Mouse (Mus musculus): Measurements from ENCODE around the gene 5730455P16Rik. TPM values are rescaled to one million over a fixed set of nuclear protein-coding genes. Genes with fewer than 3 reads are reported as not detected.

Gene 5730455P16Rik
- polyA plus RNA-seq, 1 experiment from 2014 or later: 19.8 TPM

DNA sequence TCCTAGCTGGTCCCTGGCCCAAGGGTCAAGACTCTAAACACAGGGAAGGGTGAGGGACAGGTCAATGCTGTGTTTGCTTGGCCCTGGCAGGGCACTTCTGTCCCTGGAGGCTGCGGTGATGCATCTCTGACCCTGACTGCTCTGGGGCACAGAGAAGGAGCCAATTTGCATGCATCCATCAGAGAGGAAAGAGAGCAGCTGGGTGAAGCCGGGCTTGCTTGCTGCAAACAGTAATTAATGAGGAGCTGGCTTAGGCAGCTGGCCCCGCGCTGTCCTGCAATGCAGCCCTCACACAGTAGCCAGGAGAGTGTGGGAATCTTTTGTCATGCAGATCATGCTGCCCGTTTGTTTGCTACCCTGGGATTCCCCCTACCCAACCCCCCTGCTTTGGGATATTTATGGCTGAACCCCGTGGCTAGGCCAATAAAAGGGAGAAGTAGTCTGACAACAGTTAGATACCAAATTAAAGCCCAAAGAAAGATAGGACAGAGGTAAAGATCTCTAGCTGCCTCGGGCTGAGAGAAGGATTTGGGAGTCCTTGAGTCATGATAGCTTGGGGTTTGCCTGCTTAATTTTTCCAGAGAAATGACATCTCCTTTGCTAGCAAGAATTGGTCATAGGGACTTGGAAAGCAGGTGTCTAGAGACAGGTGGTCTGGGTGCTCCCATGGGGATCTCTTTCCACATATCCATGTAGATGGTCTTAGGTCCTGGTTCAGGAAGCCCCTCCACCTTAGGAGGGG is 42.1 kb downstream of the 5730455P16Rik start:
- no peak overlapping the region for H3K4me3 ChIP-seq (ENCODE audit: control insufficient read depth in 1 of 2, insufficient read depth in 1 of 2, low read depth in 1 of 2, low read length in 2 of 2)
- H3K4me2 ChIP-seq (ENCODE audit: low read length): 0 out of 2 replicates have a peak overlapping the region, but pooled peaks have one; percentile 11
- no peaks in the 10 kb centered on the region; the same call in 1 of the 2 replicates for H3K27me3 ChIP-seq (ENCODE audit: control insufficient read depth, insufficient read depth, low read length)
- WGBS: 10% methylated on average over 7 of the region's 7 CpGs
- H3K9ac ChIP-seq (ENCODE audit: low read length): no peak overlapping the region
- H3K9me3 ChIP-seq (ENCODE audit: control insufficient read depth, low read length): no peaks in the 10 kb centered on the region
- H3K4me1 ChIP-seq (ENCODE audit: control insufficient read depth in 2 of 2, insufficient read depth in 2 of 2, low read length in 2 of 2): peaks cover 6 to 9% of the 10 kb centered on the region in 2 experiments; a peak in 2 of 4 replicates
- H3K36me3 ChIP-seq (ENCODE audit: control insufficient read depth, insufficient read depth, low read length): no peaks in the 10 kb centered on the region
- no peak for ATAC-seq (ENCODE audit: insufficient number of reproducible peaks, insufficient read depth, low FRiP score, low read depth)
- H3K27ac ChIP-seq (replicated peaks in 1 of 2; ENCODE audit: control insufficient read depth in 1 of 2, insufficient read depth in 1 of 2, low read depth in 2 of 2, low read length in 2 of 2): no peak overlapping the region

DNA sequence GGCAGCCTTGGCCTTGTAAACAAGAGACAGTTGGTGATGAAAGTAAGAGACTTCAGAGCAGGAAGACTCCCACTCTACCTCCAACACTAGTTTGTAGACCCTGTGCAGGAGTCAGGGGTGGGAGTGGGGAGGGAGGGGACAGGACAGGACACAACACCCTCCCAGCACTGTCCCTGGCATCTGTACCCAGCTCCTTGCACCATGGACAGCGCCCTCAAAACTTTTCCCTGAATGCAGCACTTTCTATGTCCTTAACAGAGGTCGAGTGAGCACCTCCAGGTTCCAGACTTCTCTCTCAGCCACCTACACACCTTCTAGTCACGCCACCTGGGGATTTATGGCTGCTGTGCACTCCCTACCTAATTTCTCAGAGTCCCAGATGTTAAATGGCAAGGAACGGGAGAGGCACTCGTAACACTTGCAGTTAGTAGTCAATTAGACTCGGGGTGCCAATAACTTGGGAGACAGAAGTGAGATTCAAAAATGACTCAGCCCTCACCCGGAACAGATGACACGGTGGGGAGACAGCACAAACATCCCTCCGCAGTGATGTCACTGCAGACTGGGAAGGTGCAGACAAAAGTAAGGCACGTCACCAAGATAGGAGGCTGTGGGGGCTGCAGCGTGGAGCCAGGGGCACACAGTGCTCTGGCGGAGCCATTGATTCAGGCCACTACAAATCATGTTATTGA is 45.0 kb downstream of the 5730455P16Rik start:
- Histone ChIP-seq H3K4me3 (ENCODE audit: control insufficient read depth in 1 of 2, insufficient read depth in 1 of 2, low read depth in 1 of 2, low read length in 2 of 2) (no peak overlapping the region), H3K9me3 (ENCODE audit: control insufficient read depth, low read length) (no peaks in the 10 kb centered on the region), H3K27ac (replicated peaks in 1 of 2; ENCODE audit: control insufficient read depth in 1 of 2, insufficient read depth in 1 of 2, low read depth in 2 of 2, low read length in 2 of 2) (no peak overlapping the region), H3K9ac (ENCODE audit: low read length) (no peak overlapping the region), H3K4me2 (ENCODE audit: low read length) (no peak overlapping the region), H3K27me3 (ENCODE audit: control insufficient read depth, insufficient read depth, low read length) (no peaks in the 10 kb centered on the region; the same call in 1 of the 2 replicates), H3K36me3 (ENCODE audit: control insufficient read depth, insufficient read depth, low read length) (no peaks in the 10 kb centered on the region), H3K4me1 (ENCODE audit: control insufficient read depth in 2 of 2, insufficient read depth in 2 of 2, low read length in 2 of 2) (peaks cover 6 to 9% of the 10 kb centered on the region in 2 experiments; a peak in 2 of 4 replicates)
- no peak for ATAC-seq (ENCODE audit: insufficient number of reproducible peaks, insufficient read depth, low FRiP score, low read depth)
- WGBS: 63% methylated on average over 12 of the region's 12 CpGs

DNA sequence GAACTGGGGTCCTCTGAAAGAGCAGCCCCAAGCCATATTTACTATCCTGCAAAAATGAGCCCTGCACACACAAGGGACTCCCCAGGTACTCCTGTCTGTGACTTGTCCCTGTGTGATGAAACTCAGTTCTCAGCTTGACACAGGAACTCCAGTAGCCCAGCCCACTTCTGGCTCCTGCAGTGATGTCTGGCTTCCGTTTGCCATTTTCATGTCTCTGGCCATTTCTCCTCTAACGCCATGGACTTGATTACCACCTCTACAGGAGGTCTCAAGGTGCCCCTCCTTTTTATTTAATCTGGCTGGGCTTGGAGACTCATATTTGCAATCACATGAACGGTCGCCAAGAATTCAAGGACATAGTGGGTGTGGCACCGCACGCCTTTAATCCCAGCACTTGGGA is 53.2 kb downstream of the 5730455P16Rik start:
- H3K9ac ChIP-seq (ENCODE audit: low read length): no peak overlapping the region
- H3K4me1 ChIP-seq (ENCODE audit: control insufficient read depth in 2 of 2, insufficient read depth in 2 of 2, low read length in 2 of 2): no peaks in the 10 kb centered on the region
- H3K27me3 ChIP-seq (ENCODE audit: control insufficient read depth, insufficient read depth, low read length): no peaks in the 10 kb centered on the region
- no peak overlapping the region for H3K4me2 ChIP-seq (ENCODE audit: low read length)
- H3K4me3 ChIP-seq (ENCODE audit: control insufficient read depth in 1 of 2, insufficient read depth in 1 of 2, low read depth in 1 of 2, low read length in 2 of 2): no peak overlapping the region
- whole genome bisulfite sequencing: 81% methylated on average over 6 of the region's 6 CpGs
- H3K9me3 ChIP-seq (ENCODE audit: control insufficient read depth, low read length): no peaks in the 10 kb centered on the region
- no peak for ATAC-seq (ENCODE audit: insufficient number of reproducible peaks, insufficient read depth, low FRiP score, low read depth)
- no peak overlapping the region for H3K27ac ChIP-seq (replicated peaks in 1 of 2; ENCODE audit: control insufficient read depth in 1 of 2, insufficient read depth in 1 of 2, low read depth in 2 of 2, low read length in 2 of 2)
- H3K36me3 ChIP-seq (ENCODE audit: control insufficient read depth, insufficient read depth, low read length): no peaks in the 10 kb centered on the region

DNA sequence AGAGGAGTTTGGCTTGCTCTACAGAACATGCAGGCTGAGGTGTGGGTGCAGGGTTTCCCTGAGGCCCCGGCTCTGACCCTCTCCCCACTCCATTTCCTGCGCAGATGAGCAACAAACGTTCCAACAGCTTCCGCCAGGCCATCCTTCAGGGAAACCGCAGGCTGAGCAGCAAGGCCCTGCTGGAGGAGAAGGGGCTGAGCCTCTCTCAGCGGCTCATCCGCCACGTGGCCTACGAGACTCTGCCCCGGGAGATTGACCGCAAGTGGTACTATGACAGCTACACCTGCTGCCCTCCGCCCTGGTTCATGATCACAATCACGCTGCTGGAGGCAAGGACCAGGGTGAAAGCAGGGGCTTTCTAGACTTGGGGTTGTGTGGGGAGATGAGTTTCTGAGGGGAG is 54.6 kb downstream of the 5730455P16Rik start:
- no peak for ATAC-seq (ENCODE audit: insufficient number of reproducible peaks, insufficient read depth, low FRiP score, low read depth)
- H3K27me3 ChIP-seq (ENCODE audit: control insufficient read depth, insufficient read depth, low read length): no peaks in the 10 kb centered on the region
- no peaks in the 10 kb centered on the region for H3K9me3 ChIP-seq (ENCODE audit: control insufficient read depth, low read length)
- no peaks in the 10 kb centered on the region for H3K36me3 ChIP-seq (ENCODE audit: control insufficient read depth, insufficient read depth, low read length)
- H3K4me3 ChIP-seq (ENCODE audit: control insufficient read depth in 1 of 2, insufficient read depth in 1 of 2, low read depth in 1 of 2, low read length in 2 of 2): no peak overlapping the region
- no peaks in the 10 kb centered on the region for H3K4me1 ChIP-seq (ENCODE audit: control insufficient read depth in 2 of 2, insufficient read depth in 2 of 2, low read length in 2 of 2)
- no peak overlapping the region for H3K27ac ChIP-seq (replicated peaks in 1 of 2; ENCODE audit: control insufficient read depth in 1 of 2, insufficient read depth in 1 of 2, low read depth in 2 of 2, low read length in 2 of 2)
- 52% methylated on average over 13 of the region's 13 CpGs for WGBS
- no peak overlapping the region for H3K9ac ChIP-seq (ENCODE audit: low read length)
- H3K4me2 ChIP-seq (ENCODE audit: low read length): no peak overlapping the region

DNA sequence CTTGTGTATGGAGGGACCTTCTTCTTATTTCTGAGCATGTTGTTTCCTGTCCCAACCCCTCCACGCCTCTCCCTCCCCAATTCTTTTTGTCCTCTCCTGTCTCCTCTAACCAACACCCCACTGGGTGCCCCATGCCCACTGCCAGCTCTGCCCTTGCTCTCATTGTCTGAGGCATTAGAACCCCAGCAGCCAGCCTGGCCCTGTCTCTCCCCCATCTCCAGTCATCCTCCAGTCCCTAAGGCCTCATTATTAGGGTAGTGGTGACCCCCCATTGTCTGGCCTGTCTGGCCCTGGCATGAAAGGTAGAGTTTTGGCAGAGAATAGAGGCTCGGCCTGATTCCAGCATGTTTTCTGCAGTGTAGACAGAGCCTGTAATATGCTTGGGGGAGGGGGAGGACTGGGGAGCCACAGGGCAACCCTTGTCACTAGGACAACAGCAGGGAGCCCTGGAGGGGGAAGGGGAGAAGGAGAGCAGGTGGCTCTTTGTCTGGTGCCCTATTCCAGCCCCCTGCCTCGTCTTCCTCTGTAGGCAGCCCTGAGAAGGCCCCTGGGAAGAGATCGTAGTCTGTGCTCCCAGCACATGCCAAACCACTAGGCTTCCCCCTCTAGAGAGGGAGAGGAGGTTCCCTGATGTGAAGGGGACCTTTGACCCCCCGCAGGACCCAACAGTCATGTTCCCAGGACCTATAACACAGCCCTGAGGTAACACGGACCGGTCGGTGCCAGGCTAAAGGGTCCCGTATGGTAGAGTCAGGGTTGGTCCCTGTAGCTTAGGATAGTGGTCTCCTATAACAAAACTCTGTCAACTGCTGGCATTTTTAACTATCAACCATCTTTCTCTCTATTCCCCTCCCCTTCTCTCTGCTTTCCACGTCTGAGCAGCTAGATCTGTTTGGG is 61.8 kb downstream of the 5730455P16Rik start:
- Histone ChIP-seq H3K36me3 (ENCODE audit: control insufficient read depth, insufficient read depth, low read length) (no peaks in the 10 kb centered on the region), H3K9ac (ENCODE audit: low read length) (no peak overlapping the region), H3K4me3 (ENCODE audit: control insufficient read depth in 1 of 2, insufficient read depth in 1 of 2, low read depth in 1 of 2, low read length in 2 of 2) (no peak overlapping the region), H3K4me2 (ENCODE audit: low read length) (no peak overlapping the region), H3K9me3 (ENCODE audit: control insufficient read depth, low read length) (no peaks in the 10 kb centered on the region), H3K4me1 (ENCODE audit: control insufficient read depth in 2 of 2, insufficient read depth in 2 of 2, low read length in 2 of 2) (no peaks in the 10 kb centered on the region), H3K27me3 (ENCODE audit: control insufficient read depth, insufficient read depth, low read length) (0 out of 2 replicates have a peak, but pooled peaks cover 4% of the 10 kb centered on the region), H3K27ac (replicated peaks in 1 of 2; ENCODE audit: control insufficient read depth in 1 of 2, insufficient read depth in 1 of 2, low read depth in 2 of 2, low read length in 2 of 2) (no peak overlapping the region)
- 58% methylated on average over 10 of the region's 10 CpGs for WGBS
- ATAC-seq (ENCODE audit: insufficient number of reproducible peaks, insufficient read depth, low FRiP score, low read depth): no peak

DNA sequence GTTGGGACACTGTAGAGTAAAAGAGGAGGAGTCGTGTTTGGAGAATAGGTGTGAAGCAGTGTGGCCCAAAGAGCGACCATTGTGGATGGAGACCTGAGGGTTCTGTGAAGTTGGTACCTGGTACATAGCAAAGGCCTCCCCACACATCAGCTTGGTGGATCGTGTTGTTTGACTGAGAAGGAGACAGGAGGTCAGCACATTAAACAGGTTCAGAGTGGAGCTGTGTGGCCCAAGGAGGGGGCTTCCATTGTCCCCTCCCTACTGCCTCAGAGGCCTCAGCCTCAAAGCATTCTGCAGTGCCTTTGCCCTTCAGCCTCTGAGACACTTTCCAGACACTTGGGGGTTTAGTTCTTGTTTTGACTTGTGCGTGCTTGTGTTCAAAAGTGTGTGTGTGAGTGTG is 63.9 kb downstream of the 5730455P16Rik start:
- H3K4me1 ChIP-seq (ENCODE audit: control insufficient read depth in 2 of 2, insufficient read depth in 2 of 2, low read length in 2 of 2): no peaks in the 10 kb centered on the region
- H3K27ac ChIP-seq (replicated peaks in 1 of 2; ENCODE audit: control insufficient read depth in 1 of 2, insufficient read depth in 1 of 2, low read depth in 2 of 2, low read length in 2 of 2): no peak overlapping the region
- H3K4me3 ChIP-seq (ENCODE audit: control insufficient read depth in 1 of 2, insufficient read depth in 1 of 2, low read depth in 1 of 2, low read length in 2 of 2): no peak overlapping the region
- WGBS: 60% methylated on average over 4 of the region's 4 CpGs
- H3K9me3 ChIP-seq (ENCODE audit: control insufficient read depth, low read length): no peaks in the 10 kb centered on the region
- ATAC-seq (ENCODE audit: insufficient number of reproducible peaks, insufficient read depth, low FRiP score, low read depth): no peak
- H3K27me3 ChIP-seq (ENCODE audit: control insufficient read depth, insufficient read depth, low read length): 0 out of 2 replicates have a peak, but pooled peaks cover 4% of the 10 kb centered on the region
- no peaks in the 10 kb centered on the region for H3K36me3 ChIP-seq (ENCODE audit: control insufficient read depth, insufficient read depth, low read length)
- H3K4me2 ChIP-seq (ENCODE audit: low read length): no peak overlapping the region
- no peak overlapping the region for H3K9ac ChIP-seq (ENCODE audit: low read length)

DNA sequence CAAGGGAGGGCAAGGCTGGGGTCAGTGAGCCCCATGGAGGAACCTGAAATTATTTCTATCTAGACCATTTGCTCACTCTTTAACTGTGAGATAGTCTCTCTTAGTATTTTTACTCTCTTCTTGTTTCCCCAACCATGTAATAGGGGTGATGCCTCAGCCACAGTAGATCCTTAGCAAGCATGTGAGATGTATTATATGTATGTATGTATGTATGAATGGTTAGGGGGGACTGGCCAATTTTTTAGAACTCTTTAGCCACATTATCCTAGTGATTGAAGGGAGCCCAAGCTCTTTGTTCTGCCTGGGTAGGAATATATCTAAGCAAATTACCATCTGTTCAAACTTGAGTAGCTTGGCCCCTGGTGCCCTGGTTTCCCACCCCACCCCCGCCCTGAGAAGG is 64.4 kb downstream of the 5730455P16Rik start:
- Histone ChIP-seq H3K4me3 (ENCODE audit: control insufficient read depth in 1 of 2, insufficient read depth in 1 of 2, low read depth in 1 of 2, low read length in 2 of 2) (no peak overlapping the region), H3K27ac (replicated peaks in 1 of 2; ENCODE audit: control insufficient read depth in 1 of 2, insufficient read depth in 1 of 2, low read depth in 2 of 2, low read length in 2 of 2) (no peak overlapping the region), H3K4me2 (ENCODE audit: low read length) (no peak overlapping the region), H3K9me3 (ENCODE audit: control insufficient read depth, low read length) (no peaks in the 10 kb centered on the region), H3K9ac (ENCODE audit: low read length) (no peak overlapping the region), H3K36me3 (ENCODE audit: control insufficient read depth, insufficient read depth, low read length) (no peaks in the 10 kb centered on the region), H3K27me3 (ENCODE audit: control insufficient read depth, insufficient read depth, low read length) (0 out of 2 replicates have a peak, but pooled peaks cover 4% of the 10 kb centered on the region), H3K4me1 (ENCODE audit: control insufficient read depth in 2 of 2, insufficient read depth in 2 of 2, low read length in 2 of 2) (no peaks in the 10 kb centered on the region)
- 65% methylated on average over 1 of the region's 1 CpGs for WGBS
- ATAC-seq (ENCODE audit: insufficient number of reproducible peaks, insufficient read depth, low FRiP score, low read depth): no peak
